Mouse (Mus musculus) heart, embryonic 16.5 days (tissue): ENCODE measurements around the gene Gm6871. TPM values are rescaled to one million over a fixed set of nuclear protein-coding genes. Genes with fewer than 3 reads are reported as not detected.

Source experiments
- polyA plus RNA-seq: library from polyadenylated mRNA; unstranded; fragments of >200 nt; fragmentation: Nextera tagmentation; extraction: Ambion mirVana; gene quantifications from 2 replicates; pipeline ENCODE4 v1.2.1, GENCODE M21; 2015

Gene Gm6871
- polyA plus RNA-seq, 1 experiment from 2014 or later = not detected

Other genes starting within 250 kb of the Gm6871 start
- gene AI987944, start 180.3 kb downstream of the Gm6871 start, polyA plus RNA-seq = 10.7 and 13.7 TPM in 2 replicates
- 0.14 and 0.22 TPM in 2 replicates for gene Vmn2r57, start 125.0 kb downstream of the Gm6871 start, polyA plus RNA-seq
- 0.06 and 0.08 TPM in 2 replicates for gene Gm20449, start 74.2 kb downstream of the Gm6871 start, polyA plus RNA-seq
- 6.7 and 8.8 TPM in 2 replicates for gene AW146154, start 73.8 kb downstream of the Gm6871 start, polyA plus RNA-seq
- 6.9 and 7.3 TPM in 2 replicates for gene 2610021A01Rik, start 25.6 kb upstream of the Gm6871 start, polyA plus RNA-seq
- gene Zfp788, start 59.5 kb upstream of the Gm6871 start, polyA plus RNA-seq = 5.9 and 6.4 TPM in 2 replicates